Mouse (Mus musculus) ES-E14 (cell line): ENCODE measurements around the gene Mpzl3.

Source experiments
- CHD2 ChIP-seq: IDR thresholded peaks from 2 replicates; pipeline ENCODE4 v1.6.1; 2014; ENCODE audit warnings: mild to moderate bottlenecking, low read depth, low read length, inconsistent platforms
- HCFC1 ChIP-seq: IDR thresholded peaks from 2 replicates; pipeline ENCODE4 v1.6.1; 2012; ENCODE audit warnings: low read length, inconsistent platforms, borderline replicate concordance; ENCODE audit not compliant: insufficient read depth
- MAFK ChIP-seq: IDR thresholded peaks from 2 replicates; pipeline ENCODE4 v1.6.1; 2014; ENCODE audit warnings: mild to moderate bottlenecking, low read depth, low read length, inconsistent platforms; ENCODE audit not compliant: insufficient read depth
- ZC3H11A ChIP-seq: IDR thresholded peaks from 2 replicates; pipeline ENCODE4 v1.6.1; 2012; ENCODE audit warnings: low read depth, mild to moderate bottlenecking, inconsistent platforms, low read length, borderline replicate concordance
- ZNF384 ChIP-seq: IDR thresholded peaks from 2 replicates; pipeline ENCODE4 v1.6.1; 2012; ENCODE audit warnings: low read depth, low read length, inconsistent platforms

- TF ChIP-seq HCFC1 = no peak
- TF ChIP-seq CHD2 = no peak
- TF ChIP-seq MAFK = no peak
- no peak for TF ChIP-seq ZNF384
- no peak for TF ChIP-seq ZC3H11A
These were observed 22.7 kb upstream of the Mpzl3 start for GRCm38 (mm10) chr9:45032261-45032660.
